Mouse (Mus musculus) hematopoietic stem cell, adult 5-6 weeks (primary cell): ENCODE data around the gene Fam98a. TPM values are rescaled to one million over a fixed set of nuclear protein-coding genes. Genes with fewer than 3 reads are reported as not detected.

Source experiments
- total RNA-seq: library from RNA; stranded (forward); fragments of 172-1452, 232-1000 nt; gene quantifications from 2 replicates; pipeline ENCODE4 v1.2.3, GENCODE M21; 2017

The Fam98a gene
- total RNA-seq, 1 experiment from 2014 or later = 21.5 TPM

Other genes with a start within 250 kb of the Fam98a start
- 1.3 and 13.1 TPM in 2 replicates for gene Rasgrp3, start 116.0 kb downstream of the Fam98a start, total RNA-seq